Mouse (Mus musculus) liver, postnatal 0 days (tissue): Measurements from ENCODE around the gene Spaca3.

Source experiments
- CTCF ChIP-seq: sonication (generic); IDR thresholded peaks from 2 replicates; pipeline ENCODE4 v1.5.1; 2016; ENCODE audit warnings: antibody characterized with exemption, low read depth
- EP300 ChIP-seq: IDR thresholded peaks from 2 replicates; pipeline ENCODE4 v1.6.1; 2016; ENCODE audit warnings: antibody characterized with exemption, low read depth, mild to moderate bottlenecking

DNA sequence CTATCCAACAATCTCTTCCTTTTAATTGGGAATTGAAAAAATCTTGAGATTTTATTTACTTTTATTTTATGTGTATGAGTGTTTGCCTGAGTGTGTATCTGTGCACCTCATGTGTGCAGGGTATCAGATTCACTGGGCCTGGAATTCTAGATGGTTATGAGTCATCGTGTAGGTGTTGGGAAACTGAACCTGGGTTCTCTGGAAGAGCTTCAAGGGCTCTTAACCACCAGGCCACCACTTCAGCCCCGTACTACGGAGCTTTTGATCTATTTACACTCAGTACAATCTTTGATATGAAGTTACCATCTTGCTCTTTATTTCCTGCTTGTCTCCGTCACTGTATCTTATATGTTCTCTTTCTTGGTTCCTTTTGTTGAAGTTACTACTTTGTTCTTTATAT lies 42.4 kb downstream of the Spaca3 start:
- TF ChIP-seq CTCF (no peak), EP300 (no peak)
